Mouse (Mus musculus) splenic B cell, adult 2 months (primary cell): ENCODE measurements around the gene Il4ra.

Experiments used
- DNase-seq: peaks from one replicate; pipeline ENCODE4 v3.0.0-alpha.2; 2011; ENCODE audit warnings: low read depth, low spot score
- H3K27me3 ChIP-seq: 2 replicates; pipeline ENCODE4 v1.6.1; 2012; ENCODE audit warnings: mild to moderate bottlenecking, low read length, moderate library complexity, mixed read lengths; ENCODE audit not compliant: control insufficient read depth, poor library complexity, insufficient read depth, severe bottlenecking
- H3K36me3 ChIP-seq: 2 replicates; pipeline ENCODE4 v1.6.1; 2012; ENCODE audit warnings: mild to moderate bottlenecking, low read length, moderate library complexity, mixed read lengths; ENCODE audit not compliant: control insufficient read depth, poor library complexity, insufficient read depth, severe bottlenecking

Gene Il4ra

DNA sequence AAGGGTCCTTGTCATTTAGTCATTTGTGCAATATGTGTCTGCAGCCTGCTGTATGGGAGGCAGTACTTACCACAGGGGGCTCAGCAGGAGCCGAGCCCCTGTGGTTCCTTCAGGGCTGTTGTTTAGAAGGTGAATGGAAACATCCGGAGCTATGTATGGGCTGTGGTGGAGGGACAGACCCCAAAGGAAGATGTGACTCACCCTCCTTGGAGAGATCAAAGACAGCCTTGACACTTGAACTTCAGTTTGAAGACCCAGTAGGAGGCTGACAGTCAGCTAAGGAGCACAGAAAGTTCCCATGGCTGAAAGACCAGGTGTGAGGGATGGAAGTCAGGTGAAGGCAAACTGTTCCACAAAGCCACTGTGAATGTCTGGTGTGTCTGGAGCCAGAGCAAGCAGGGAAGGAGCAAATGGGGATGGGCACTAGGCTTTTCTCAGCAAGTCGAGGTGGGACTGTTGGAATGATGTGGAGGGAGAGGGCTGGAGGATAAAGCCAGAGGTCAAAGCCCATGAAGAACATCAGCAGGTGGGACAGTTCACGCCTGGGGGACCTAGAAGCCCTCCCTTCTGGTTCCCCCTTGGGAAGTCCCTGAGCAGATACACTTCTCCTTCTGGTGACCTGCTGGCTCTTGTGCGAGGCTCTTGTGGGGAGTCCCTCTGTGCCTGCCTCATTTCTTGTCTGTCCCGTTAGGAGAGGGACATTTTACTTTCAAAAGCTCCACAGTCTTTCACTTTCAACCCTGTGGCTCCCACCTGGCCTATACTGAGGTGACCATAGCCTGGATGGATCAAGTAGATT, 55.7 kb downstream of the Il4ra start:
- Histone ChIP-seq H3K27me3 (no peaks in the 10 kb centered on the region; the same call in 1 of the 2 replicates), H3K36me3 (peaks cover 19% of the 10 kb centered on the region)
- peak; percentile 84 for DNase-seq

DNA sequence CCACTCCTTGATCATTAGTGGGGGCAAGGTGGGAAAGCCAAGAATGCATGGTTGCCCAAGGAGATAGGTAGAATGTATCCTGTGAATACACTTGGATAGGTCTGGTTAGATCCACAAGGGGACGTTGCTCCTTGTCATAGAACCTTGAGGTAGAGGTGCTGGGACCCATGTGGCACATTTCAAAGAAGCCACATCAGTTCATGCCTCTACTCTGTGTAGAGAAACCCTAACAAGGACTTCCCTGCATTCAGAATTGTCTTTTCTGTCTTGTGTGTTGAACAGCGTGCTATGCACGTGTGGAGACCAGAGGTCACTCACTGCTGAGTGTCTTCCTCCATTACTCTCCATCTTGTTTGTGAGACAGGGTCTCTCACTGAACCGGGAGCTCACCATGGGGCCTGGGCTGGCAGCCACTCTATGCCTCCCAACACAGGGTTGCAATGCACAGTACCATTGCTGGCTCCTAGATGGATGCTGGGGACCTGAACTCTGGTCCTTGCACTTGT, 56.3 kb downstream of the Il4ra start:
- Histone ChIP-seq H3K27me3 (no peaks in the 10 kb centered on the region; the same call in 1 of the 2 replicates), H3K36me3 (peaks cover 19% of the 10 kb centered on the region)
- DNase-seq, result no peak

DNA sequence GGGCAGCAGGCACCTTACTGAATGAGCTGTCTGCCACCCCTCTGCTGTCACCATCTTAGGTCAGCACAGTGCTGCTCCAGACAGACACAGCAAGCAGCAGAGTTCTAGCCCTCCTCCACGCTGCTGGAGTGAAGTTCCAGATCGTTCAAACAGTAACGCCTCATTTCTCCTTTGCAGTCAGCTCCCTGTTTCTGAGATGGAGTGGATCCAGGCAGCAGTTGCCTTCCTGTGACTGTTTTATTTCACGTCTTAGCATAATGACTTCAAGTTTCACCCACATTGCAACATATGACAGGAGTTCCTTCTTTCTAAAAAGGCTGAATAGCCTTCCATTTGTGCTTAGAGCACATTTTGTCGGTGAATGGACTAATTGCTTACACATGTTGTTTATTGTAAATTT, 61.7 kb downstream of the Il4ra start:
- Histone ChIP-seq H3K27me3 (no peaks in the 10 kb centered on the region; the same call in 1 of the 2 replicates), H3K36me3 (peaks cover 22% of the 10 kb centered on the region)
- no peak for DNase-seq

DNA sequence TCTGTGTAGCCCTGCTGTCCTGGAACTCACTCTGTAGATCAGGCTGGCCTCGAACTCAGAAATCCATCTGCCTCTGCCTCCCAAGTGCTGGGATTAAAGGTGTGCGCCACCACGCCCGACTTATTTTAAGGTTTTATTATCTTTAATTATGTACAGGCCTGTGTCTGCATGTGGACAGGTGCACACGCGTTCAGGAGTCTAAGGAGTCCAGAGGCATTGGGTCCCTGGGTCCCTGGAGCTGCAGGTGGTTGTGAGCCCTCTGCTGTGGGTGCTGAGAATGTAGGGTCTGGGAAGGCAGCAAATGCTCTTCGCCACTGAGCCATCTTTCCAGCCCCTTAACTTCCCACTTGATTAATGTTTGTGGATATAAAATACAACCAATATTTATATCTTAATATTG, 63.5 kb downstream of the Il4ra start:
- Histone ChIP-seq H3K27me3 (no peaks in the 10 kb centered on the region; the same call in 1 of the 2 replicates), H3K36me3 (peaks cover 18% of the 10 kb centered on the region)
- DNase-seq, result no peak

DNA sequence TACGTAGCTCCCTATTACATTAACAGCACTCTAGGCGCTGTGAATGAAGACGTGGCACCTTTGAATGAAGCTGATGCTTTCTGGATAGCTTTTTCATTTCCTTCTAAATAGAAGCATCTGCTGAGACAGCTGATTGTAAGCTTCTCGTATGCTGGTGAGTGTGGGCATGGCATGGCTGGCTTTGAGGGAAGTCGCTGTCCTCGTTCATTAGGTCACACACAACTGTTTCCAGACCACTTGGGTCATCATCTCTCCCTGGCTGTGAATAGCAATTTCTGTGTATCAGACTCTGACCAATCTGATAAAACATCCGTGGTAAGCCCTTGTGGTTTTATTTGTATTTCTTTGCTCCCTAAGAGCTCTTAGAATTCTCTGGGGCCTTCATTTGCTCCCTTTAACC, 66.1 kb downstream of the Il4ra start:
- peaks cover 15% of the 10 kb centered on the region for H3K36me3 ChIP-seq
- no peak for DNase-seq

DNA sequence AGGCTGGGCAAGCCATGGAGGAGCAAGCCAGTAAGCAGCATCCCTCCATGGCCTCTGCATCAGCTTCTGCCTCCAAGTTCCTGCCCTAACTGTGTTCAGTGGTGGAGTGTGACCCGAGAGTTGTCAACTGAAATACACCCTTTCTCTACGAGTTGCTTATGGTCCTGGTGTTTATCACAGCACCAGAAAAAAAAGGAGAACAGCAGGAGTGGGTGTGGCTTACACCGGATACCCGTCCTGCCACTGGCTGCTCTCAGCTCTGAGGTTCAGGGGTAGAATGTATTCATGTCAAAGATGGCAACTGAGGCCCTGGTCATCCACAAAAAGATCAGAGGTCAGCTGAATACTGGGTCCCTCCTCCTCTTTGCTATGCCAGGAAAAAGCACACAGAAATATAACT, 68.2 kb downstream of the Il4ra start:
- Histone ChIP-seq H3K27me3 (no peaks in the 10 kb centered on the region), H3K36me3 (peaks cover 13% of the 10 kb centered on the region)
- DNase-seq, result no peak

More for the DNA sequence above, 66.1 kb downstream of the Il4ra start:
- H3K27me3 ChIP-seq, result no peaks in the 10 kb centered on the region

DNA sequence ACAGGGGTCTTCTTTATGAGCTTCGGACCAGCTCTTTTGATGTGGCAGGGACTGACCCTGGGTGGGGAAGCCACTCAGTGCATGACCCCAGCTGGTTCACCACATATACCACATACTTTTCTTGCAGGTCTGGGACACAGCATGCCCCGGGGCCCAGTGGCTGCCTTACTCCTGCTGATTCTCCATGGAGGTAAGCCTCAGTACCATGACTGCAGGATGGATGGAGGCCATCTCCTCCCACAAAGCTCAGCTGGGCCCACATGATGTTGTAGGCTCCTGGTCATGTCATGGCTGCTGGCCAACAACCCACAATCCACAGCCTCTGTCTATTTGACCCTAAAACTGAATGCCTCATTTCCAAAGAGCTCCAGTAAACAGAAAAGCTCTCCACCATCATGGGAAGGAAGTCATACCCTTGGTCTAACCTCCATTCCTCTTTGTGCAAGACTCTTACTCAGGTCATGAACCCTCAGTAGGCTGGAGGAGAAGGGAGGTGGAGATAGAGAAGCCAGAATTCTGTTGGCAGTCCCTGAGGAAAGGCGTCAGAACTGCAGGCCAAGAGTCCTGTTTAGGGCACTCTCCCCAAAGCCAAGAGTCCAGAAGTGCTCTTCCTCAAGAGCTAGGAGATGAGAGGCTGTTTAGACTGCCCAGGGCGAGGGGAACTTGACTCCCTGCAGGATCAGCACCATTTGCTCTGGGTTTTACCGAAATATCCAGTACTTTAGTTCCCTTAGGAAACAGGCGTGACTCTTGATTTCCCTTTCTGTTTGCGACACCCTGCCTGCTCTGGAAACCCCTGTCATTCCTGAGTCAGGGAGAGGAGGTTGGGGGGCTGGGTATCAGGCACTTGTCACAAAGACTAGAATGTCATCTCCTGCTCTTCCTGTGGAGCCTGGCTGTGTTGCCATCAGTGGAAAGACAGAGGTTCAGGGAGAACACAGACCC, 71.1 kb downstream of the Il4ra start:
- no peaks in the 10 kb centered on the region for H3K27me3 ChIP-seq
- no peak for DNase-seq
- H3K36me3 ChIP-seq, result peaks cover 25% of the 10 kb centered on the region

DNA sequence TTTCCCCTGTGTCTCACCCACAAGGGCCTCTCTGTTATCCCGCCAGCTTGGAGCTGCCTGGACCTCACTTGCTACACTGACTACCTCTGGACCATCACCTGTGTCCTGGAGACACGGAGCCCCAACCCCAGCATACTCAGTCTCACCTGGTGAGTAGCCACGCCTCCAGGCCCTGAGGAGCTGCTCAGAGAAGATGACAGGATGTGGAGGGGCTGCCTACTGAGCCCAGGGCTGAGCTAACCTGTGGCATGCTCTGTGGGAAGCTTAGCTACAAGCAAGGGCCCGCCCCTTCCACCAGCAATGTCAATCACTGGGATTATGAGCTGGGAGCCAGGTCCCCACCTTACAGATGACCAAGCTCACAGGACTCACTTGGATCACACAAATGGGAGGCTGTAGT, 73.3 kb downstream of the Il4ra start:
- Histone ChIP-seq H3K36me3 (peaks cover 38% of the 10 kb centered on the region), H3K27me3 (no peaks in the 10 kb centered on the region)
- DNase-seq, result peak; percentile 46

DNA sequence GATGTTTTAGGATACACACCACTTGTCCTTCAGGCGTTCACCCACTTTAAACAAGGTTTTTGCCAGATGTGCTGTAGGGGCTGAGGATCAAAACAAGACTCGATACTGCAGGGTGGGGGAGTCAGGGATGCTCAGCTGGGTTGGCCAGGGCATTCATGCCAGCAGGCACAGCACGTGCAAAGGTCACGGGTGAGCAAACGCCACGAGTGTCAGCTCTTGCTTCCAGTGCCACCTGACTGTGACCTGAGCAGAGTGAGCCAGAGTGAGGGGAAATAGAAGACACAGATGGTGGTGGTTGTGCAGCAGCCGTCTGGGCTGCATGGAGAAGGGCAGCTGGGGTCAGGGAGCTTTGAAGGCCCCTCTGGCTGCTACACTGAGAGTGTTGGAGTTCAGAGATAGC, 73.9 kb downstream of the Il4ra start:
- no peaks in the 10 kb centered on the region for H3K27me3 ChIP-seq
- peaks cover 41% of the 10 kb centered on the region for H3K36me3 ChIP-seq
- DNase-seq, result peak; percentile 83
